Mouse (Mus musculus) liver, embryonic 14.5 days (tissue): ENCODE data around the gene Kat8.

Experiments
- CTCF ChIP-seq: IDR thresholded peaks from 2 replicates; pipeline ENCODE4 v1.5.1; 2016; ENCODE audit warnings: antibody characterized with exemption, low read depth, control low read depth
- EP300 ChIP-seq: IDR thresholded peaks from 2 replicates; pipeline ENCODE4 v1.6.1; 2016; ENCODE audit warnings: antibody characterized with exemption, low read depth

DNA sequence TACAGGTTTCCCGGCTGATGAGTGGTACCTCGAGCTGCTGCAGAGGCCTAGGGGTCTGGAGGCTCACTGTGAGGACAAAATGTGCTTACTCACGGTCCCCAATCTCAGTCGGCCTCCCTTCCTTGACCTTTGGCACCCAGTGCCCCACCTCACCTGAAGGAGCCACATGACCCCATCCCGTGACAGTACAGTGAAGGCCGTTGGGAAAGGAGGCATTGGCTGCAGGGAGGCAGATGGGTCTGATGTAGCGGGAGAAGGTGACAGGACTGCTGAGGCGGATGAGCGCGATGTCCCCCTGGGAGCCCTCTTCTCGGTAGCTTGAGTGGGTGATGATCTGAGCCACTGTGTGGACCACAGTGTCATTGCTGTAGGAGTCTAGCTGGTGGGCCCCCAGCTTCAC is 14.5 kb downstream of the Kat8 start:
- TF ChIP-seq CTCF = no peak
- no peak for TF ChIP-seq EP300
